ENCODE assay signal across 17 mouse cellular contexts in the genomic region with DNA sequence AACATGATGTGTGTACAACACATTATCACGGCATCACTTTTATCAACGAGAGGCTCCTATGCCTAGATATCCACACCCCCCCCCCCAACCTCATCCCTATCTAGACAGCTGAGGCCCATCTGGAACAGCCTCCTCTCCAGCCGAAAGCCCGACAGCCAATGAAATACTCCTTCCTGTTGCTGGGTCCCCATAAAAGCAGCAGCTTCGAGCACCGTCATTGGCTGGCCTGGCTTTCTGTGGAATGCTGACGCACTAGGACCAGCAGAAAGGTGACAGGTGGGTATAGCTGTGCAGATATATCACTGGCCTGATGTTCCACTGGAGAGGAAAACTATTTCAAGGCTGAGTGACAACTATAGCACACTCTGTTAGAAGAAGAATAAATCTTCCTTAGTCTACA.
DNase-seq lines count a peak whose midpoint lies in the region; ATAC-seq and TF ChIP-seq lines count a peak whose summit lies in the region.
"Had no signal": no experiment of that assay in that cellular context is flagged by ENCODE, and none has a peak within 500 bp of the region (broad histone marks: within the 10 kb centered on the region; RNA-seq: fewer than 3 reads in every experiment).

No protein-coding gene starts in this region.

- DNase-seq in hindbrain, postnatal 0 days (ENCODE audit: low spot score): no peak
- DNase-seq in hindbrain, embryonic 11.5 days (ENCODE audit: low spot score): no peak
- DNase-seq in neural tube, embryonic 10.5 days (ENCODE audit: extremely low spot score, low spot score): no peak
- DNase-seq in kidney, postnatal 25 days: peak; percentile 12 to 52
- no peak for DNase-seq in ovary, adult 18-20 months (ENCODE audit: low spot score)
- no peak for DNase-seq in forebrain, embryonic 10.5 days (ENCODE audit: extremely low spot score, low spot score)
- DNase-seq: adrenal gland, postnatal 36 days; cerebellum, adult 9-11 months; gastrocnemius, postnatal 36 days; right cerebral cortex, postnatal 14 days; thymus, adult 18-20 months had no signal

- no peaks in the 10 kb centered on the region for H3K27me3 ChIP-seq in hindbrain, postnatal 0 days (ENCODE audit: insufficient read depth, low read length)
- no peaks in the 10 kb centered on the region for H3K27me3 ChIP-seq in hindbrain, embryonic 11.5 days (ENCODE audit: control insufficient read depth, insufficient read depth, low read length)
- no peaks in the 10 kb centered on the region; the same call in 1 of the 2 replicates for H3K27me3 ChIP-seq in neural tube, embryonic 13.5 days
- no peaks in the 10 kb centered on the region for H3K27me3 ChIP-seq in stomach, embryonic 16.5 days (ENCODE audit: control insufficient read depth, insufficient read depth, low read length)
- no peaks in the 10 kb centered on the region; the same call in 1 of the 2 replicates for H3K27me3 ChIP-seq in forebrain, embryonic 10.5 days (ENCODE audit: poor library complexity, severe bottlenecking)
- H3K27me3 ChIP-seq: heart, embryonic 13.5 days; liver, embryonic 15.5 days had no signal

- H3K9ac ChIP-seq in hindbrain, postnatal 0 days (replicated peaks; ENCODE audit: low read length): no peak overlapping the region
- H3K9ac ChIP-seq in hindbrain, embryonic 11.5 days (ENCODE audit: low read depth, low read length): no peak overlapping the region
- no peak overlapping the region for H3K9ac ChIP-seq in neural tube, embryonic 13.5 days
- no peak overlapping the region for H3K9ac ChIP-seq in stomach, embryonic 16.5 days (ENCODE audit: low read length)
- H3K9ac ChIP-seq: heart, embryonic 13.5 days; liver, embryonic 15.5 days had no signal

- H3K4me3 ChIP-seq in hindbrain, postnatal 0 days (ENCODE audit: low read length): no peak overlapping the region
- H3K4me3 ChIP-seq in hindbrain, embryonic 11.5 days (ENCODE audit: low read depth, low read length): no peak overlapping the region
- no peak overlapping the region for H3K4me3 ChIP-seq in neural tube, embryonic 13.5 days
- no peak overlapping the region for H3K4me3 ChIP-seq in stomach, embryonic 16.5 days (replicated peaks; ENCODE audit: low read length)
- H3K4me3 ChIP-seq in forebrain, embryonic 10.5 days: no peak overlapping the region
- H3K4me3 ChIP-seq: heart, embryonic 13.5 days; liver, embryonic 15.5 days had no signal

- peaks cover 3% of the 10 kb centered on the region; the same call in 1 of the 2 replicates for H3K4me1 ChIP-seq in hindbrain, postnatal 0 days (ENCODE audit: insufficient read depth, low read length)
- H3K4me1 ChIP-seq in hindbrain, embryonic 11.5 days (replicated peaks; ENCODE audit: control insufficient read depth, insufficient read depth, low read length): no peaks in the 10 kb centered on the region
- peaks cover 34% of the 10 kb centered on the region for H3K4me1 ChIP-seq in neural tube, embryonic 13.5 days (replicated peaks)
- H3K4me1 ChIP-seq in stomach, embryonic 16.5 days (ENCODE audit: control insufficient read depth, insufficient read depth, low read length): peaks cover 13% of the 10 kb centered on the region; the same call in 1 of the 2 replicates
- H3K4me1 ChIP-seq in forebrain, embryonic 10.5 days: peaks cover 13% of the 10 kb centered on the region; the same call in 1 of the 2 replicates
- H3K4me1 ChIP-seq: liver, embryonic 15.5 days had no signal

- H3K4me2 ChIP-seq in hindbrain, postnatal 0 days (ENCODE audit: low read depth, low read length): no peak overlapping the region
- H3K4me2 ChIP-seq in hindbrain, embryonic 11.5 days (replicated peaks; ENCODE audit: low read depth, low read length): no peak overlapping the region
- no peak overlapping the region for H3K4me2 ChIP-seq in neural tube, embryonic 13.5 days
- H3K4me2 ChIP-seq in stomach, embryonic 16.5 days (ENCODE audit: low read depth, low read length): peak overlapping the region; percentile 33
- H3K4me2 ChIP-seq: heart, embryonic 13.5 days; liver, embryonic 15.5 days; midbrain, embryonic 11.5 days had no signal

- no peaks in the 10 kb centered on the region for H3K36me3 ChIP-seq in hindbrain, postnatal 0 days (ENCODE audit: insufficient read depth, low read length)
- no peaks in the 10 kb centered on the region for H3K36me3 ChIP-seq in hindbrain, embryonic 11.5 days (ENCODE audit: control insufficient read depth, insufficient read depth, low read length)
- no peaks in the 10 kb centered on the region for H3K36me3 ChIP-seq in neural tube, embryonic 13.5 days
- no peaks in the 10 kb centered on the region for H3K36me3 ChIP-seq in stomach, embryonic 16.5 days (ENCODE audit: control insufficient read depth, insufficient read depth, low read length)
- H3K36me3 ChIP-seq in forebrain, embryonic 10.5 days (replicated peaks): no peaks in the 10 kb centered on the region
- H3K36me3 ChIP-seq: heart, embryonic 13.5 days; liver, embryonic 15.5 days had no signal

- H3K27ac ChIP-seq in hindbrain, postnatal 0 days: no peak overlapping the region
- no peak overlapping the region for H3K27ac ChIP-seq in hindbrain, embryonic 11.5 days (ENCODE audit: low read depth, low read length)
- H3K27ac ChIP-seq in neural tube, embryonic 13.5 days (replicated peaks): peak overlapping the region; percentile 20; the same call in 1 of the 2 replicates
- H3K27ac ChIP-seq in stomach, embryonic 16.5 days (ENCODE audit: low read length): peak overlapping the region; percentile 81; the same call in 1 of the 2 replicates
- no peak overlapping the region for H3K27ac ChIP-seq in forebrain, embryonic 10.5 days
- H3K27ac ChIP-seq: heart, embryonic 13.5 days; liver, embryonic 15.5 days had no signal

- WGBS in hindbrain, postnatal 0 days: 73% methylated on average over 7 of the region's 7 CpGs
- 78% methylated on average over 7 of the region's 7 CpGs for WGBS in hindbrain, embryonic 11.5 days
- 58% methylated on average over 7 of the region's 7 CpGs for WGBS in neural tube, embryonic 13.5 days
- 28% methylated on average over 7 of the region's 7 CpGs for WGBS in stomach, embryonic 16.5 days
- 89% methylated on average over 7 of the region's 7 CpGs for WGBS in forebrain, embryonic 10.5 days

- TF ChIP-seq CTCF in hindbrain, postnatal 0 days (IDR thresholded peaks at IDR 0.05; ENCODE audit: low read depth): no peak

- 0 out of 2 replicates have a peak, but pooled peaks have one; percentile 50 for ATAC-seq in hindbrain, postnatal 0 days
- ATAC-seq in hindbrain, embryonic 11.5 days (ENCODE audit: low FRiP score): no peak
- peak; percentile 48 for ATAC-seq in neural tube, embryonic 13.5 days (ENCODE audit: low read depth)
- peak; percentile 16; the same call in 1 of the 2 replicates for ATAC-seq in stomach, embryonic 16.5 days (ENCODE audit: insufficient read depth, low FRiP score)
- ATAC-seq: activated CD4-positive, CD25-positive, alpha-beta regulatory T cell, adult 4 months had no signal

- H3K9me3 ChIP-seq in hindbrain, postnatal 0 days (ENCODE audit: low read length): no peaks in the 10 kb centered on the region
- no peaks in the 10 kb centered on the region for H3K9me3 ChIP-seq in hindbrain, embryonic 11.5 days (ENCODE audit: control insufficient read depth, low read length)
- no peaks in the 10 kb centered on the region for H3K9me3 ChIP-seq in neural tube, embryonic 13.5 days
- H3K9me3 ChIP-seq in stomach, embryonic 16.5 days (replicated peaks; ENCODE audit: control insufficient read depth, low read length): no peaks in the 10 kb centered on the region
- no peaks in the 10 kb centered on the region for H3K9me3 ChIP-seq in forebrain, embryonic 10.5 days
- H3K9me3 ChIP-seq: heart, embryonic 13.5 days; liver, embryonic 15.5 days had no signal

Comparison
In these comparisons a context has a peak if more than half of its experiments do, and no peak if none do; other contexts are left out.
1. DNase-seq: peak in kidney, postnatal 25 days (2 of 2); none in hindbrain, postnatal 0 days (single experiment), hindbrain, embryonic 11.5 days (single experiment), neural tube, embryonic 10.5 days (single experiment), ovary, adult 18-20 months (single experiment) and forebrain, embryonic 10.5 days (single experiment).
2. H3K27ac ChIP-seq: peak in neural tube, embryonic 13.5 days (single experiment) and stomach, embryonic 16.5 days (single experiment); none in hindbrain, postnatal 0 days (single experiment), hindbrain, embryonic 11.5 days (single experiment) and forebrain, embryonic 10.5 days (single experiment).